ENCODE assay signal across 12 mouse cellular contexts in genomic region chr9:106250245-106250644, GRCm38 (mm10). TPM values are rescaled to one million over a fixed set of nuclear protein-coding genes. Genes with fewer than 3 reads are reported as not detected.
A peak's percentile ranks its signal among the peaks of the same experiment; 100 is the strongest.
DNase-seq lines count a peak whose midpoint lies in the region; ATAC-seq lines count a peak whose summit lies in the region.
"Had no signal": no experiment of that assay in that cellular context is flagged by ENCODE, and none has a peak within 500 bp of the region (broad histone marks: within the 10 kb centered on the region; RNA-seq: fewer than 3 reads in every experiment).

No protein-coding gene starts in this region.

- H3K27me3 ChIP-seq in heart, embryonic 16.5 days (ENCODE audit: control insufficient read depth, insufficient read depth, low read length) = no peaks in the 10 kb centered on the region
- H3K27me3 ChIP-seq: midbrain, embryonic 12.5 days had no signal

- H3K27ac ChIP-seq in heart, embryonic 16.5 days (ENCODE audit: low read length) = peak overlapping the region; percentile 57
- H3K27ac ChIP-seq: midbrain, embryonic 12.5 days had no signal

- H3K4me2 ChIP-seq in heart, embryonic 16.5 days (ENCODE audit: low read depth, low read length) = no peak overlapping the region
- H3K4me2 ChIP-seq: midbrain, embryonic 12.5 days had no signal

- WGBS in heart, embryonic 16.5 days = 36% methylated on average over 4 of the region's 4 CpGs

- no peaks in the 10 kb centered on the region for H3K9me3 ChIP-seq in heart, embryonic 16.5 days (replicated peaks; ENCODE audit: control insufficient read depth, low read length)
- H3K9me3 ChIP-seq: midbrain, embryonic 12.5 days had no signal

- peak; percentile 2 for DNase-seq in kidney, adult 18-20 months
- no peak for DNase-seq in kidney, postnatal 36 days
- DNase-seq in NIH3T3 (ENCODE audit: low read depth) = peak; percentile 55
- DNase-seq in lung, postnatal 14 days = peak; percentile 66
- DNase-seq in thymus, postnatal 4 days = no peak
- no peak for DNase-seq in right cerebral cortex, postnatal 14 days
- no peak for DNase-seq in spleen, adult 12 weeks (ENCODE audit: low spot score)
- DNase-seq: cerebellum, adult 18-20 months; kidney, adult 2 months had no signal

- H3K9ac ChIP-seq in heart, embryonic 16.5 days (ENCODE audit: low read length) = no peak overlapping the region
- H3K9ac ChIP-seq: midbrain, embryonic 12.5 days had no signal

- no peak overlapping the region for H3K4me3 ChIP-seq in heart, embryonic 16.5 days (ENCODE audit: low read length)
- H3K4me3 ChIP-seq: midbrain, embryonic 12.5 days had no signal

- no peak; the same call in 1 of the 2 replicates for ATAC-seq in heart, embryonic 16.5 days (replicated peaks; ENCODE audit: extremely low read depth, insufficient read depth, low FRiP score)
- ATAC-seq: activated CD4-positive, CD25-positive, alpha-beta regulatory T cell, adult 4 months had no signal

- peaks cover 12% of the 10 kb centered on the region for H3K4me1 ChIP-seq in heart, embryonic 16.5 days (ENCODE audit: control insufficient read depth, insufficient read depth, low read length)

- H3K36me3 ChIP-seq in heart, embryonic 16.5 days (ENCODE audit: control insufficient read depth, insufficient read depth) = 0 out of 2 replicates have a peak, but pooled peaks cover 1% of the 10 kb centered on the region

RNA-seq across cellular contexts. Expression of gene Alas1, which starts 1.8 kb away (rescaled TPM):
- polyA plus RNA-seq in heart, embryonic 16.5 days (2015; fragmentation: Nextera tagmentation; extraction: Ambion mirVana) = 217 and 223 TPM in 2 replicates

RNA-seq across cellular contexts. Expression of gene Tlr9, which starts 27.8 kb away (rescaled TPM):
- polyA plus RNA-seq in heart, embryonic 16.5 days (2015; fragmentation: Nextera tagmentation; extraction: Ambion mirVana) = 0.05 and 0.09 TPM in 2 replicates
- polyA plus RNA-seq: midbrain, embryonic 12.5 days had no signal

RNA-seq across cellular contexts. Expression of gene Poc1a, which starts 30.6 kb away (rescaled TPM):
- 29.3 and 30.6 TPM in 2 replicates for polyA plus RNA-seq in heart, embryonic 16.5 days (2015; fragmentation: Nextera tagmentation; extraction: Ambion mirVana)

RNA-seq across cellular contexts. Expression of gene Twf2, which starts 47.3 kb away (rescaled TPM):
- 55.7 and 61.6 TPM in 2 replicates for polyA plus RNA-seq in heart, embryonic 16.5 days (2015; fragmentation: Nextera tagmentation; extraction: Ambion mirVana)

RNA-seq across cellular contexts. Expression of gene Ppm1m, which starts 50.7 kb away (rescaled TPM):
- polyA plus RNA-seq in heart, embryonic 16.5 days (2015; fragmentation: Nextera tagmentation; extraction: Ambion mirVana) = 25.0 and 27.7 TPM in 2 replicates

Comparison
In these comparisons a context has a peak if more than half of its experiments do, and no peak if none do; other contexts are left out.
1. DNase-seq: peak in kidney, adult 18-20 months (single experiment), NIH3T3 (single experiment) and lung, postnatal 14 days (single experiment); none in kidney, postnatal 36 days (0 of 2), thymus, postnatal 4 days (single experiment), right cerebral cortex, postnatal 14 days (single experiment) and spleen, adult 12 weeks (single experiment).